Mouse (Mus musculus): ENCODE data around the gene Rpl18.

Rpl18 gene

DNA sequence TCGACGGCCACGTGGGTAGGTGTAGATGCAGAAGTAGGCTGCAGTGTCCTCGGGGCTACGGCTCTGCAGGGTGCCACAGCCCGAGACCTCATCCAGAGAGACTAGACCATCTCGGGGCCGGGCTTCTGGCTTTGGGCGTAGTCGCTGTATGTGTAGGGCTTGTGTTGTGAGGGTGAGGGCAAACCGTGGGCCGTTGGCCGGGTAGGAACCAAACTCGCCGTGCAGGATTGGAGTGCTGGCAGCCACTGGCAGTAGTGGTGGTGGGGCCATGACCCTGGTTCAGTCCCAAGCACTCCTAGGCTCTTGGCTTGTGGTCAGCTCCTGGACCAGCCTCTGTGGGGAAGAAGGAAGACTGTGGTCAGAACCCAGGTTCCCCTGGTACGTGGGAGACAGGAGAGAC, 1.9 kb upstream of the Rpl18 start:
- peak in 1 of 2 experiments; percentile 19 for DNase-seq (ENCODE audit: low spot score in 2 of 2)

DNA sequence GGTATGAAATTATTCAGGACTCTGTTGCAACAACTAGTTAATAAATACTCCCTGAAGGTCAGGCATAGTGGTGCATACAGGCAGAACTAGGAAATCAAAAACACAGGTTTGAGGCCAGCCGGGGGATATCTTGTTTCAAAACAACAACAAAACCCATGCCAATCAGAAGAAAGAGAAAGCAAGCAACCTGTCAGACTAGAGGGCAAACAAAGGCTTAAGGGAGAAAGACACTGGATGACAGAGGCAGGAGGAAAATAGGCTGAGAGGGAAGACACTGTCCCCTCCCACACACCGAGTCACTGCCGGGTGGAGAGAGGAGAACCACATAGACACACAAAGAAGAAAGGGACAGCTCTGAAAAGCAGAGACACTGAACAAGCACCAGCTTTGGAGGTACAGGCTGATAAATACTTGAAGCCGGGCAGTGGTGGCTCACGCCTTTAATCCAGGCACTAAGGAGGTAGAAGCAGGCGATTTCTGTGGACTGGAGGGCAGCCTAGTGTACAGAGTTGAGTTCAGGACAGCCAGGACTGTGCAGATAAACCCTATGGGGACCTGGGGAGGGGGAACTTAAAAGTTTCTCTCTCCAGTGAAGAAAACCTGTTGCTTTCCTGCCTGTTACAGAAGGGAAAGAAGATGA, 1.3 kb upstream of the Rpl18 start:
- DNase-seq (ENCODE audit: low spot score in 2 of 2), result peak in 1 of 2 experiments; percentile 13

DNA sequence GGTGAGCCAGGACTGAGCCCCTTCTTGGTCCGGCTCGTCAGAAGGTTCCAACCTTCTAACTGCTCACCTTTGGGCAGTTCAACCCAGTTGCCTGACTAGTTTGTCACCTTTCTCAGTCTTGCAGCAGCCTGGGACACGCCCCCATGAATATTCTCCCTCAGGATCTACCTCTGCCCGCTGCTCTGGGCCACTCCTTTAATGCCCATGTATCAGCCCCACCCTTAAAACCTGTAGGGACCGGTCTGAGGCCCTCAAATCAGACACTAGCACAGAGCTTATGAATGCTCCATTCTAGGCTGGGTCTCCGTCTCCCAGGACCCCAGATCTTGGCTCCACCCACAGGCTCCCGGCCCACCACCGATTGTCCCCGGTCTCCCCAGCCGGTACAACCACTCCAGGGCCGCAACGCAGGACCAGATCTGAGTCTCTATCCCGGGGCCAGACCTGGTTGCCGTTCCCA, 597 bp upstream of the Rpl18 start:
- DNase-seq (ENCODE audit: low spot score in 2 of 2), result no peak

DNA sequence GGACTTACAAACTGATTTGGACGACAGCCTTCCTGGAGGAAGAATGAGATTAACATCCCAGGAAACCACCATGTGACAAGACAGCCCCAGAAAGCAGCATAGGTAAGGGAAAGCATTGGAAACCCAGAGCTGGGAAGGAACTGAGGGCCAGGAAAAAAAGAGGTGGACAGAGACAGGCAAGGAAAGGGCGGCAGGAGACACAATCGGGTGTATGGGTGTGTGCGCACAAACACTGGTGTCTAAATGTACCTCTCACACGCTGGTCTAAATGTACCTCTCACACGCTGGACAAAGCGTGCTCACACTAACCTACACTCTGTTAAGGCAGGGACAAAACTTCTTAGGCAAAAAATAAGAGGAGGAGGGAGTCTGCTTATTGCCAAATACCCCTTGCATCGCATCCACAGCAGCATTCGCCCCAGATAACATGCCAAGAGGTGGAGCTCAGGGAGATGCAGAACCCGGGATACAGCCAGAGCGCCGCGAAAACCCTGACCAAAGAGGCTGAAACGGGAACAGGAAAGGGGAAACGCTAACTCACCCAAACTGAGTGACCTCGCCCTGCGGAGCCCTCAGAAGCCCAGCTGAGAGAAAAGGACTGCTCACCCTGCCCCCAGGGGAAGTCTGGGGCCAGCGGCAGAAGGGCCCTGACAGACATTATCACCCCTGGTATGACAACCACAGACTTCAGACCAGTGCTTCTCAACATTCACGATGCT, 643 bp downstream of the Rpl18 start:
- DNase-seq (ENCODE audit: low spot score in 2 of 2), result peak; percentile 39 to 55

DNA sequence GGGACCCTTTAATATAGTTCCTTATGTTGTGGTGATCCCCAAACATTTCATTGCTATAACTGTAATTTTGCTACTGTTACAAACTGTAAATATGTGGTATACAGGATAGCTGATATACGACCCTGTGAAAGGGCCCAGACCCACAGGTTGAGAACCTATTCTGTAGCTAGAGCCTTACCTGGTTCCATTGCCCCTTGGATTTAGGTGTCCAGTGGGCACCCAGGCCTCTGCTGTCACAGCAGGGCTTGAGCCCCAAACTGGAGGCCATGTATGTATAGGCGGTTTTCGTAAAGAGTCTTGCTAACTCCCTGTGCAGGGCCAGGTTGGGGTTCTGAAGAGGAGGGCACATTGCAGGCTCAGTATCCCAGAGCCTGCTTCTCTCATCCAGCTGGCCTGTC, 1.2 kb downstream of the Rpl18 start:
- DNase-seq (ENCODE audit: low spot score in 2 of 2), result peak in 1 of 2 experiments; percentile 25

DNA sequence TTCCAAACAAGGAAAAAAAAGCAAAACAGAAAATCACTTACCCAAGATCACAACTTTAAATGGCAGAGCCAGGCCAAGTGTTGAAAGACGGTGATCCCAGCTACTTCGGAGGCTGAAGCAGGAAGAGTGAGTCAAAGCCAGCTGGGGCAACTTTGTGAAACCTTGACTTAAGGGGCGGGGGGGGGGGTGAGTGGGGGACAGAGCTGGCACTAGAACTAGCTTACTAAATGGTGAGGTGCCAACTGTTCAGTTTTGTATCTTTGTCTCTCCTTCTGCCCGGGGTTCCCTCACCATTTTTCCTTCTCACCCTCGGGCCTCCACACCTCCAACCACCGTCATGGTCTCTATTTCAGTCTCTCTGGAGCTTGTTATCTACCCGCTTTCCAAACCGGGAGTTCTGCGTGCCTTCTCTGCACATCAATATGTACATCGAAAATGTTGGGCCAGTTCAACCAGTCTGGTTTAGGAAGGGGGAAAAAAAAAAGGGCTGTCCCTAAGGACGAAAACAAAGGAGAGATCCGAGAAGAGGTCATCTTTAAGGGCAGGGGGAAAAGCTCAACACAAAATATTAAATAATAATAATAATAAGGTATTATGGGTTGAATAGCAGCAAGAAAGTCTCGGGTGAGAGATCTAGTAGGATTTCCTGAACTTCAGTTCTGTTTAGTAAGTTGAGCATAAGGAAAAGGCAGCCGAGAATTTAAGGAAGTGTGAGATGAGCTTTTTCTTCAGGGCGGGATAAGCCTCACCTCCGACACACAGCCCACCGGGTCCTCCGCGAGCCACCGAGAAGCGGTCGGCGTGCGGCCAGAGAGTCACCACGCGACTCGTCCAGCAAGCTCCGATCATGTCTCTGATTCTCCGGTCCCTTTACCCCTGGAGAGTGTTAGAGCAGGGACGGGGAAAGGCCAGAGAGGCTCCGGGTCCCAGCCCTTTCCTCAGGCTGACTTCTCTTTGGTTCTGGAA, 2.0 kb downstream of the Rpl18 start:
- DNase-seq (ENCODE audit: low spot score in 2 of 2), result no peak

DNA sequence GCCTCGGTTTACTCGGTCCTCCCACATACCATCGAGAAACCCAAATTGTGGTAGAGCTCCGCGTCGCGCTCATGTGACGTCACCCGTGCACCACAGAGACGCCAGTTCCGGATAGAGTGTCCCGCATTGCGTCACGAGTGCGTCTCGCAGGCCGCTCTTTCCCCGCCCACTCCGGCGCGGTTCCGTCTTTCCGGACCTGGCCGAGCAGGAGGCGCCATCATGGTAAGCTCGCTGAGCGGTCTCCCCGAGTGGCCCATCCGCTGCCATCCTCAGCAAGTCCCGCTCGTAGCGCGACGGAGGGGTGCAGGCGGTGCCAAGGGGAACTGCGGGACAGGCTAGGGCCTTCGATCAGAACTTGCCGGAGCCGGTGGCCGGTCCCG, 2.7 kb downstream of the Rpl18 start, which contains the start of gene Sphk2:
Gene Sphk2, minus strand, starts transcription at position 85 of the 380 bp plus-strand sequence.
- DNase-seq (ENCODE audit: low spot score in 2 of 2), result peak; percentile 95 to 98

DNA sequence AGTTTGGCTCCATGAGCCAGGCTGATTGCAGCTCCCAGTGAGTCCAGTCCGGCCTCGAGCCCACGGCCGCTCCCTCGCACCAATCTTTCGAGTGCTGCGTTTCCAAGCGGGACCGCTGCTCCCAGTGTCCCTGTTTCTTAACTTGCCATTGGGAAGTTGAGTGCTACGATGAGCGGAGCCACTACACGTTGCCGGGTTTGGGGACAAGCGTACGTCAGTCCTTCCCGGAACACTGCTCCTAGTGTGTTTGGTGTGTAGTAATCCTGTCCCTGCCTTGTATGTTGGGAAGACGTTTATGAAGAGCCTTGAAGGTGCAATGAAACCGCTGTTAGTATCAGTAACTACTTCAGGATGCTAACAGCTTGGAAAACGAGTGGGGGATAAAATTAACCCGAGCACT, 3.1 kb downstream of the Rpl18 start:
- no peak for DNase-seq (ENCODE audit: low spot score in 2 of 2)

DNA sequence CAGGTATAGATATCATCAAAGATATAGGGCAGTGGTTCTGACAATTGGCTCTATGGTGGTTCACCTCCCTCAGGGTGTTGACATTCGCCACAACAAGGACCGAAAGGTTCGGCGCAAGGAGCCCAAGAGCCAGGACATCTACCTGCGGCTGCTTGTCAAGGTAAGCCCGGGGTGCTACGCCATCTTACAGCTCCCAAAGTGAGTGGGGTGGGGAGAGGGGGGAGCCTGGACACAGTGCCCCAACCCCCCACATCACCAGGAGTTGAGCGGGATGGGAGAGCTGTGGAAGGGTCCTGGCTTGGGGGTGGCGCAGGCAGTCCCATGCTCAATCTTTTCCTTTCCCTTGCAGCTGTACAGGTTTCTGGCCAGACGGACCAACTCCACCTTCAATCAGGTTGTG, 3.9 kb downstream of the Rpl18 start:
- DNase-seq (ENCODE audit: low spot score in 2 of 2), result no peak

DNA sequence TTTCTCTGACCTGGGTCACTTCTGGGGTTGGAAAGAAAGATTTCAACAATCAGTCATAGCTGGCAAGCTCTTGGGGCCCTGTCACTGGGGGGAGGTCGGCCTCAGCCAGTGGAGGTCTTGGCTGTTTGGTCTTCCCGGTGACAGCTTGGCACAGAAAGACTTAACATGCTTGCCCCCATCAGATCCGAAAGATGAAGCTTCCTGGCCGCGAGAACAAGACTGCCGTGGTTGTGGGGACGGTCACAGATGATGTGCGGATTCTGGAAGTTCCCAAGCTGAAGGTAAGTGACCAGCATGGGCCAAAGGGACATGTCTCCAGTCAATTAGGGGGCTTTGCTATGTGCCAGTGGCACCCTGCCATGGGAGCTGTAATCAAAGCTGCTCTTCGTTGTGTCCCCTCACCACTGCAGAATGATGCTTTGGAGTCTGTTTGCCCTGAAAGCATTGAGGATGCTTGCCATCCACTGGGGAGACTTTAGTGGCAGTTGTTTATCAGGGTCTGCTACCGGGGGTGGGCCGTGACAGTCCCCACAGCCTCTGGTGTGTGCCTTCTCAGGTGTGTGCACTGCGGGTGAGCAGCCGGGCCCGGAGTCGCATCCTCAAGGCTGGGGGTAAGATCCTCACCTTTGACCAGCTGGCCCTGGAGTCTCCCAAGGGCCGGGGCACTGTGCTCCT, 4.6 kb downstream of the Rpl18 start:
- no peak for DNase-seq (ENCODE audit: low spot score in 2 of 2)

DNA sequence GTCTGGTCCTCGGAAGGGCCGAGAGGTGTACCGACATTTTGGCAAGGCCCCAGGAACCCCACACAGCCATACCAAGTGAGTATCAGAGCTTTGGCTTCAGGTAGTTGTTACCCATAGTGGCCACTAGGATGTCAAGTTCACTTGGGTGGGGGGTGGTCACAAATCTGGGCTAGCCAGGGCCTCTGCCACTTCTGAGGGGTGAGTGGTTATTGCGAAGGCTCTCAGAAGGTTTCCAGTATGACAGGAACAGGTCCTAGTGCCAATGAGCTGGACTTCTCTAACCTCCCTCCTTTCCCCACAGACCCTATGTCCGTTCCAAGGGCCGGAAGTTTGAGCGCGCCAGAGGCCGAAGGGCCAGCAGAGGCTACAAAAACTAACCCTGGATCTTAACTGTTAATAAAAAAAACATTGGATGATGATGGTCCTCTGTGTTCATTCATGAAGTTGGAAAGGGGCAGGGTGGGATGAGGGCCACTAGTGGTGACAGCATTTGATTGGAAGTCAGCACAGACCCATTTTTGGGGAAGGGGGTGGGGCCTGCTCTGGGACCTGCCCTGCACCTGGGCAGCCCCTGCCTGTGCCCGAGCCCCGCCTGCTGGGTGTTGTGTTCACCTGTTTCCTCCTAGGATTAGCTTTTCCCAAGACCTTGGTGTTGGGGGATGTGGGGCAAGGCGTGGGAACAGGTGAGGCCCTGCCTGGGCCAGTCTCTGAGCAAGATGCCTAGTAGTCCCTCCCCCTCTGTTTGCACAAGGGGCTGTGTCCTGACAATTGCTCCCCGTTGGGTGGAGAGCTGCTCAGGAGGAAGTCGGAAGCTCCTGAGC, 5.4 kb downstream of the Rpl18 start, which contains the start of gene Fam83e:
Gene Fam83e, plus strand, starts transcription at position 800 of the 821 bp plus-strand sequence.
- DNase-seq (ENCODE audit: low spot score in 2 of 2), result no peak

DNA sequence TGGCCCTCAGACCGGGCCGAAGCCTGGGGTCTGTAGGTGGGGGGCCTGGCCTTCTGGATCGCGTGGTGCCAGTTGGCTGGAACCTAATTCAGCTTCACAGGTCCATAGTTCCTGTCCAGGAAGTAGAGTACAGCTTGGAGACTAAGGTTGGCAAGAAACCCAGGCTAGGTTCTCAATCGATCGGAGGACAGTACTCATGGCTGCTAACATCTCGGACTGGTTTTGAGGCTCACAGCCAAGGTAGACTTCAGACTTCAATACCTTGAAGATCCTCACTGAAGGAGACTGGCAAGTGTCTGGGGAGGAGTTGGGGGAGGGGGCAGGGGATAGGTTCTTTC, 5.9 kb downstream of the Rpl18 start:
- DNase-seq (ENCODE audit: low spot score in 2 of 2), result no peak

DNA sequence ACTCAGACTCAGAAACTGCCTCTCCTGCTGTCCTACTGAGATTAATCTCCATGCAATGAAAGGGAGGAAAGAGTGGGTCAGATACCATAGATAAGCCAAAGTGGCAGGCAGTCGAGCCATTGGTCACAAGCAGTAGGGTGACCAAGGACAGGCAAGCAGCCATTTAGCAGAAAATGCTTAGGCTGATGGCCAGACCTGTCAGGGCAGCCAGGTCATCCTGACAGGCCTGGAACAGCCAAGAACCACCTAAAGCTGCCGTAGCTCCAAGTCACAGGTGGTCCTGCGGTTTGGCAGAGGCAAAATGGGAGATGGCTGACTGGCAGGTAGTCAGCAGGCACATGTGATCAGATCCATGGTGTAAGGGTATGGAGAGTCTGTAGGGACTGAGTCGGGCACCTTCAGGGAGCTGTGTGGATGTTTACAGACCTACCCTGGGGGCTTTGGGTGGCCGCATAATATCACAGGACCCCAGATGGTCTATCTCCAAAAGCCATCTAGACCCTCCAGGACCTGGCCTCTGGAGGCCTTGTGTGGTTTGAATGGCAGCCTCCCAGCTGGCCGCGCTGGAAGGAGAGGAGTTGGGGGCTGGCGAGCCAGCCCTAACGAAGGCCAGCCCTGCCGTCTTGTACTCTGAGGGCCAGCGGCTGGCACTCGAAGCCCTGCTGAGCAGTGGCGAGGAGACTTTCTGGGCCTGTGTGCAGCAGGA, 6.5 kb downstream of the Rpl18 start:
- DNase-seq (ENCODE audit: low spot score in 2 of 2), result peak in 1 of 2 experiments; percentile 16

DNA sequence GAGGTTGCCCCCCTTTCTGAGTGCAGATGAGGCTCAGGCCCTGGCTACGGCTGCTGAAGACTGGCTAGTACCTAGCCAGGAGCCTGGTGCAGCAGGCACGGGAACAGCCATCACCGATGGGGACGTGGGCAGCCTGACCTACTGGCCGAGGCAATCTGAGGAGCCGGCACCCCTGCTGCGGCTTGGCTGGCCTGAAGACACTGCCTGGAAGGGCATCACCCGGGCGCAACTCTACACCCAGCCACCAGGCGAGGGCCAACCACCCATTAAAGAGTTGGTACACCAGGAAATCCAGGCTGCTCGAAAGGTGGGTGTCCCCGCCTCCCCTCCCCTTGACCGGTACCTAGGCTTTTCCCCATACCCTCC, 7.1 kb downstream of the Rpl18 start:
- DNase-seq (ENCODE audit: low spot score in 2 of 2), result no peak

DNA sequence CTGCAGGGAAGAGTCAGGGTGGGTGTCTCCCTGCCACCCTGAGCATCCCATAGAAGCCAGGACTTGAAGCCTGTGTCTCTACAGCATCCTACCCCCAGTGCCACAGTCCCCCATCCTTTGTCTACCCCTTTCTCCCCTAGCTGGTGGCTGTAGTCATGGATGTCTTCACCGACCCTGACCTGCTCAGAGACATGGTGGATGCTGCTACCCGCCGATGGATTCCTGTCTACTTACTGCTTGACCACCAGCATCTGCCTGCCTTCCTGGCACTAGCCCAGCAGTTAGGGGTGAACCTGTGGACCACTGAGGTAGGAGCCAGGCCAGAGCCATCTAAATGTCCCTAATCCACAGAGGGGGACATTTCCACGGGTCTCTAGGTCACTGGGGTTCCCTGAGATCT, 8.0 kb downstream of the Rpl18 start:
- DNase-seq (ENCODE audit: low spot score in 2 of 2), result no peak

DNA sequence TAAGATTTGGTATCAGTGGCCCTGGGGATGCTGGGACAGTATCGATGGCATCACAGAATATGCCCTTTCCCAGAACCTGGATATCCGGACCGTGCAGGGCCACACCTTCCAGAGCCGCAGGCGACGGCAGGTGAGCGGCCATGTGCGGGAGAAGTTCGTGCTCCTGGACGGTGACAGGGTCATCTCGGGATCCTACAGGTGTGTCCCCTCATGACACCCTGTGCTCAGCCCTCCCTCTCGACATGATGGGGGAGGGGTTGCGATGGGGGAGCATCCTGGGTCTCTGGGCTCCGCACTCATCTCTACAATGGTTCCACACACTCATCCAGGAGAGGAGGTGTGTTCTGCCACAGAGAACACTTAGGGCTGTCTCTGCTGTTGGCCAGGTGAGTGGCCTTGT, 8.5 kb downstream of the Rpl18 start:
- DNase-seq (ENCODE audit: low spot score in 2 of 2), result no peak

DNA sequence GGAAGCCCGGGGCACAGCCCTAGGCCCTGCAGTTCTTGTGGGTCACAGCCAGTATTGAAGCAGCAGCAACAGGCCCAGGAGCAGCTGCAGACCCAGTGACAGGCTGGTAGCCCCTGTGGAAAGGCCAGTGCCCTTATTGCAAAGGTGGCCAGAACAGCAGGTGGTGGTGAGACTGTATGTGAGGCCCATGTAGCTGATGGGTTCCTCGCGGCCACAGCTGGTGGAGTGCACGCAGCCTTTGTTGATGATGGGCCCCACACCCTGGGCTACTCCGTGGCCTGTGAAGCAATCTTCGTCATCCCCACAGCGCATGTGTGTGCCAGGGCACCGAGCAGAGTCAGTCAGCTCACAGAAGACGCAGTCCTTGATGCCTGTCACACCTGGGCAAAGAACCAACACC, 9.9 kb downstream of the Rpl18 start:
- DNase-seq (ENCODE audit: low spot score in 2 of 2), result no peak

DNA sequence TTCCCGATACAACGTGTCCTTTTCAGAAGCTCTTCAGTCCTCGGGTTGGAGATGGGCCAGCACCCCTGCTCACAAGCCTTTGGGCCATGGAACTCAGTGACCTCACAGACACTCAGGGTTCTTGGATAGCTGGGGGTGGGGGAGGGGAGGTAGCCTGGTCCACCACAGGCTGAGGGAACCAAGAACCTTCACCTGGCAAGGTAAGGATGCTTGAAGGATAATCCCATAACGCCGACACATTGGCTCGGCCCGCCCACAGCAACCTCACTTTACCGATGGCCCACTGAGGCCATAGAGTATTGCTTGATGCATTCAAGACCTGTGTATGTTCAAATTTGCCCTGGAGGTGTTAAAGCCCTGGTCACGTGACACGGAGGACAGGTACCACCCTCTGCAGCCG, 10.5 kb downstream of the Rpl18 start, which contains the start of gene Spaca4:
Gene Spaca4, minus strand, starts transcription at position 101 of the 400 bp plus-strand sequence.
- no peak for DNase-seq (ENCODE audit: low spot score in 2 of 2)

DNA sequence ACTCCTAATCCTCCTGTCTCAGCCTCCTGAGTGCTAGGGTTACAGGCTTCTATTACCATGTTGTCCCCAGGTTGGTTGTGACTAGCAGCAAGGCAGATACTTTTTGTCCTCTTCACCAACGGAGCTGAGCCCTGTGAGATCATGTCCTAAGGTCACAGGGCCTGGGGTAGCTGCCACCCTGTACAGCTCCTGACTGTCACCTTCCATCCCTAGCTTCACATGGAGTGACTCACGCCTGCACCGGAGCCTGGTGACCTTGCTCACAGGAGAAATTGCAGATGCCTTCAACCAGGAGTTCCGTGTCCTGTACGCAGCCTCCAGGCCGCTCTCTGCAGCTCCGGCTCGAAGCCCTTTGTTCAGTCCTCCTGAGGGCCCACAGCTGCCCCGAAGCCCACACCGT, 11.2 kb downstream of the Rpl18 start:
- DNase-seq (ENCODE audit: low spot score in 2 of 2), result no peak

DNA sequence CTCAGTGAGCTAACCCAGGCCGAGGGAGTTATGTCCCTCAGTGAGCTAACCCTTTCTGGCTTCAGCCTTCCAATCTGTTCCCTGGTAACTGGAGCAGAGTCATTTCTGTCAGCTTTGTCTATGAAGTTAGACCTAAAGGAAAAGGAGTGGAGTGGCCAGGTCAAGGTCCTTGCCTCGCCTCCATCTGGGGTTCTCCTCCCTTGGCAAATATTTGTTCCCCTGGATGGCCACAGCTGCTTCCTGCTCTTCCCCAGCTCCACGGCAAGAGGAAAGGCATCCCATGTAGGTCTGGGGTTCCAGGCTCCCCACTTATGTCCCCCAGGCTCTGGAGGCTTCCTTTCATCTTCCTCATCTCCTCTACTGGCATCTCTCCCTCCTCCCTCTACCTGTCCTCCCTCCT, 12.4 kb downstream of the Rpl18 start:
- DNase-seq (ENCODE audit: low spot score in 2 of 2), result no peak

Measured in heart, adult 9 months (tissue).